In genomic region chr4:44577293-44577692, GRCm38 (mm10) we compare ENCODE assay signal across 10 mouse cellular contexts.
A peak's percentile ranks its signal among the peaks of the same experiment; 100 is the strongest.
DNase-seq lines count a peak whose midpoint lies in the region; ATAC-seq and TF ChIP-seq lines count a peak whose summit lies in the region.
"Had no signal": no experiment of that assay in that cellular context is flagged by ENCODE, and none has a peak within 500 bp of the region (broad histone marks: within the 10 kb centered on the region; RNA-seq: fewer than 3 reads in every experiment).

No protein-coding gene starts in this region.

- WGBS in forebrain, embryonic 11.5 days, result 47% methylated on average over 5 of the region's 5 CpGs
- WGBS in forebrain, embryonic 16.5 days, result 50% methylated on average over 5 of the region's 5 CpGs
- WGBS in midbrain, embryonic 11.5 days, result 44% methylated on average over 5 of the region's 5 CpGs
- WGBS in midbrain, embryonic 16.5 days, result 49% methylated on average over 5 of the region's 5 CpGs
- 47% methylated on average over 5 of the region's 5 CpGs for WGBS in lung, adult 2 months
- 49% methylated on average over 5 of the region's 5 CpGs for WGBS in stomach, postnatal 0 days

- peak; percentile 83 for TF ChIP-seq CTCF in lung, adult 2 months (IDR thresholded peaks at IDR 0.05; ENCODE audit: insufficient read depth, low read length)
- peak; percentile 75 for TF ChIP-seq CTCF in stomach, postnatal 0 days (IDR thresholded peaks at IDR 0.05; ENCODE audit: low read depth)

- H3K4me3 ChIP-seq in forebrain, embryonic 11.5 days (ENCODE audit: low read depth, low read length), result no peak overlapping the region
- H3K4me3 ChIP-seq in forebrain, embryonic 16.5 days (replicated peaks; ENCODE audit: low read length), result no peak overlapping the region
- H3K4me3 ChIP-seq in midbrain, embryonic 11.5 days (ENCODE audit: low read depth, low read length), result no peak overlapping the region
- no peak overlapping the region for H3K4me3 ChIP-seq in midbrain, embryonic 16.5 days (ENCODE audit: low read depth, low read length)
- no peak overlapping the region for H3K4me3 ChIP-seq in lung, adult 2 months (replicated peaks; ENCODE audit: extremely low read depth, low read depth, low read length)
- no peak overlapping the region for H3K4me3 ChIP-seq in stomach, postnatal 0 days (ENCODE audit: low read depth, low read length)
- H3K4me3 ChIP-seq: midbrain, embryonic 12.5 days had no signal

- no peaks in the 10 kb centered on the region for H3K36me3 ChIP-seq in forebrain, embryonic 11.5 days (ENCODE audit: control insufficient read depth, insufficient read depth, low read length)
- no peaks in the 10 kb centered on the region for H3K36me3 ChIP-seq in forebrain, embryonic 16.5 days (ENCODE audit: control insufficient read depth, insufficient read depth)
- H3K36me3 ChIP-seq in midbrain, embryonic 11.5 days (ENCODE audit: control insufficient read depth, insufficient read depth, low read length), result no peaks in the 10 kb centered on the region
- no peaks in the 10 kb centered on the region for H3K36me3 ChIP-seq in midbrain, embryonic 16.5 days (ENCODE audit: control insufficient read depth, insufficient read depth, low read length)
- no peaks in the 10 kb centered on the region for H3K36me3 ChIP-seq in stomach, postnatal 0 days (ENCODE audit: control insufficient read depth, insufficient read depth, low read length)
- H3K36me3 ChIP-seq: midbrain, embryonic 12.5 days had no signal

- DNase-seq in forebrain, embryonic 11.5 days (ENCODE audit: low spot score), result peak; percentile 77
- DNase-seq in midbrain, embryonic 11.5 days (ENCODE audit: low spot score, missing footprints), result peak; percentile 95
- peak; percentile 72 to 83 for DNase-seq in adrenal gland, postnatal 36 days
- DNase-seq in frontal cortex, postnatal 36 days (ENCODE audit: low spot score in 2 of 2), result peak; percentile 27 to 32
- peak; percentile 41 for DNase-seq in lung, adult 2 months
- peak; percentile 65 for DNase-seq in stomach, postnatal 0 days (ENCODE audit: low spot score)

- H3K9ac ChIP-seq in forebrain, embryonic 11.5 days (ENCODE audit: low read length), result no peak overlapping the region
- H3K9ac ChIP-seq in forebrain, embryonic 16.5 days (replicated peaks; ENCODE audit: low read depth, low read length), result no peak overlapping the region
- H3K9ac ChIP-seq in midbrain, embryonic 11.5 days (ENCODE audit: low read length), result no peak overlapping the region
- no peak overlapping the region for H3K9ac ChIP-seq in midbrain, embryonic 16.5 days (ENCODE audit: low read depth, low read length)
- H3K9ac ChIP-seq in stomach, postnatal 0 days (ENCODE audit: low read length), result no peak overlapping the region
- H3K9ac ChIP-seq: midbrain, embryonic 12.5 days had no signal

- H3K4me2 ChIP-seq in forebrain, embryonic 11.5 days (ENCODE audit: low read depth, low read length, severe bottlenecking), result no peak overlapping the region
- H3K4me2 ChIP-seq in forebrain, embryonic 16.5 days (ENCODE audit: low read length), result no peak overlapping the region
- no peak overlapping the region for H3K4me2 ChIP-seq in midbrain, embryonic 11.5 days
- H3K4me2 ChIP-seq in midbrain, embryonic 16.5 days (ENCODE audit: low read length), result no peak overlapping the region
- H3K4me2 ChIP-seq in stomach, postnatal 0 days (replicated peaks; ENCODE audit: low read depth), result no peak overlapping the region
- H3K4me2 ChIP-seq: midbrain, embryonic 12.5 days had no signal

- no peak overlapping the region for H3K27ac ChIP-seq in forebrain, embryonic 11.5 days (ENCODE audit: low read depth, low read length)
- no peak overlapping the region for H3K27ac ChIP-seq in forebrain, embryonic 16.5 days (ENCODE audit: low read length)
- H3K27ac ChIP-seq in midbrain, embryonic 11.5 days (ENCODE audit: low read depth, low read length), result no peak overlapping the region
- no peak overlapping the region for H3K27ac ChIP-seq in midbrain, embryonic 16.5 days (ENCODE audit: low read length)
- H3K27ac ChIP-seq in stomach, postnatal 0 days (replicated peaks), result no peak overlapping the region
- H3K27ac ChIP-seq: midbrain, embryonic 12.5 days had no signal

- no peaks in the 10 kb centered on the region for H3K27me3 ChIP-seq in forebrain, embryonic 11.5 days (ENCODE audit: control insufficient read depth, insufficient read depth, low read length)
- H3K27me3 ChIP-seq in forebrain, embryonic 16.5 days (replicated peaks; ENCODE audit: control insufficient read depth, insufficient read depth, low read length), result no peaks in the 10 kb centered on the region; the same call in 1 of the 2 replicates
- H3K27me3 ChIP-seq in midbrain, embryonic 11.5 days (ENCODE audit: control insufficient read depth, insufficient read depth, low read length), result no peaks in the 10 kb centered on the region
- H3K27me3 ChIP-seq in midbrain, embryonic 16.5 days (ENCODE audit: control insufficient read depth, insufficient read depth, low read depth, low read length), result peaks cover 4% of the 10 kb centered on the region; the same call in 1 of the 2 replicates
- H3K27me3 ChIP-seq in stomach, postnatal 0 days (ENCODE audit: control insufficient read depth, insufficient read depth, low read length), result no peaks in the 10 kb centered on the region

- TF ChIP-seq EP300 in stomach, postnatal 0 days (optimal IDR thresholded peaks at IDR 0.05), result no peak

- H3K9me3 ChIP-seq in forebrain, embryonic 11.5 days (ENCODE audit: control insufficient read depth, low read length), result no peaks in the 10 kb centered on the region
- no peaks in the 10 kb centered on the region for H3K9me3 ChIP-seq in forebrain, embryonic 16.5 days (ENCODE audit: control insufficient read depth, low read length)
- no peaks in the 10 kb centered on the region for H3K9me3 ChIP-seq in midbrain, embryonic 11.5 days (ENCODE audit: control insufficient read depth, low read length)
- no peaks in the 10 kb centered on the region for H3K9me3 ChIP-seq in midbrain, embryonic 16.5 days (replicated peaks; ENCODE audit: control insufficient read depth, low read length, poor library complexity, severe bottlenecking)
- H3K9me3 ChIP-seq in stomach, postnatal 0 days (ENCODE audit: control insufficient read depth, low read length), result no peaks in the 10 kb centered on the region
- H3K9me3 ChIP-seq: midbrain, embryonic 12.5 days had no signal

- H3K4me1 ChIP-seq in forebrain, embryonic 11.5 days (replicated peaks; ENCODE audit: control insufficient read depth, insufficient read depth, low read length), result no peaks in the 10 kb centered on the region
- no peaks in the 10 kb centered on the region for H3K4me1 ChIP-seq in forebrain, embryonic 16.5 days (replicated peaks; ENCODE audit: control insufficient read depth, insufficient read depth, low read length)
- no peaks in the 10 kb centered on the region for H3K4me1 ChIP-seq in midbrain, embryonic 11.5 days (ENCODE audit: control insufficient read depth, insufficient read depth, low read length)
- peaks cover 4% of the 10 kb centered on the region for H3K4me1 ChIP-seq in midbrain, embryonic 16.5 days (ENCODE audit: control insufficient read depth, insufficient read depth, low read length)
- no peaks in the 10 kb centered on the region for H3K4me1 ChIP-seq in lung, adult 2 months (ENCODE audit: control insufficient read depth, insufficient read depth, low read length)
- H3K4me1 ChIP-seq in stomach, postnatal 0 days (replicated peaks; ENCODE audit: control insufficient read depth, insufficient read depth), result no peaks in the 10 kb centered on the region
- H3K4me1 ChIP-seq: midbrain, embryonic 12.5 days had no signal

- TF ChIP-seq POLR2A in lung, adult 2 months (IDR thresholded peaks at IDR 0.05; ENCODE audit: borderline replicate concordance, extremely low read depth, low read depth, low read length), result no peak

- no peak for ATAC-seq in forebrain, embryonic 11.5 days (replicated peaks; ENCODE audit: low FRiP score)
- no peak for ATAC-seq in forebrain, embryonic 16.5 days
- ATAC-seq in midbrain, embryonic 11.5 days (ENCODE audit: low FRiP score), result no peak
- no peak for ATAC-seq in midbrain, embryonic 16.5 days
- no peak for ATAC-seq in stomach, postnatal 0 days (ENCODE audit: low FRiP score, low TSS enrichment)
- ATAC-seq: Patski had no signal

Comparison
In these comparisons a context has a peak if more than half of its experiments do, and no peak if none do; other contexts are left out.
1. DNase-seq: peak in every context shown above with its lines; median percentile 95 in midbrain, embryonic 11.5 days; 78 in adrenal gland, postnatal 36 days; 77 in forebrain, embryonic 11.5 days; 65 in stomach, postnatal 0 days; 41 in lung, adult 2 months; 30 in frontal cortex, postnatal 36 days.